Mouse (Mus musculus): ENCODE measurements around the gene Sec22c.

DNA sequence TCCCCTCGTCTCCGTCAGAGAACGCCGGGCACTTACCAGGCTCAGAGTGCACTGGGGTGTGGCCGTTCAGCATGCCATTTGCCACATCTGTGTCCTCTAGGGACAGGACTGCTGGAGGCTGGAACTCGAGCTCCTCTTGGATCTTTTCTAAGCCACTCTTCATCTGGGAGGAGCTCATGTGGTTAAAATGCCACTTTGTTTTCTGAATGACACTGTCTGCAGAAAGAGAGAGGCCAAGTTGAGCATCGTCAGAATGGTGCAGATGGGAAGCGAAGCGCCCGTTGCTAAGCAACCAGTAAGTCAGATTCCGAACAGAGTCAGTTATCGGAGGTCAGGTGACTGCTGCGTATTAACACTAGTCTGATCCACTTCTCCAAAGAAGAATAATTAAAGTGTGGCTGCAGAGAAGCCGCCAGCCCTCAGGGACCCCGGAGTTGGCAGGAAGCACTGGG, 15.1 kb downstream of the Sec22c start:
- TF ChIP-seq GATA1 (IDR thresholded peaks at IDR 0.05; ENCODE audit: low read length) (no peak), TAL1 (IDR thresholded peaks at IDR 0.05; ENCODE audit: low read length) (no peak)

Measured in erythroblast, embryonic 14.5 days (primary cell).